Mouse (Mus musculus) yolk sac, embryonic 10.5 days (tissue): ENCODE measurements around the gene Aebp2.

Experiments used
- DNase-seq: peaks from one replicate; pipeline ENCODE4 v3.0.0-alpha.2; 2017; ENCODE audit warnings: low spot score

The Aebp2 gene

GRCm38 (mm10) chr6:140651923-140652322, 29.5 kb downstream of the Aebp2 start:
- DNase-seq: no peak

GRCm38 (mm10) chr6:140655451-140655850, 33.0 kb downstream of the Aebp2 start:
- DNase-seq: no peak

GRCm38 (mm10) chr6:140656991-140657390, 34.5 kb downstream of the Aebp2 start:
- no peak for DNase-seq

- no peak for DNase-seq
Measured at GRCm38 (mm10) chr6:140657920-140658522, 35.6 kb downstream of the Aebp2 start.

GRCm38 (mm10) chr6:140661111-140661510, 38.6 kb downstream of the Aebp2 start:
- DNase-seq: peak; percentile 36

GRCm38 (mm10) chr6:140661777-140662176, 39.3 kb downstream of the Aebp2 start:
- DNase-seq: no peak

- no peak for DNase-seq
Measured at GRCm38 (mm10) chr6:140662290-140662689, 39.8 kb downstream of the Aebp2 start.

- peak; percentile 26 for DNase-seq
Measured at GRCm38 (mm10) chr6:140662697-140663096, 40.2 kb downstream of the Aebp2 start.

- DNase-seq: no peak
Measured at GRCm38 (mm10) chr6:140664611-140665010, 42.1 kb downstream of the Aebp2 start.

GRCm38 (mm10) chr6:140666486-140667240, 44.2 kb downstream of the Aebp2 start:
- no peak for DNase-seq

GRCm38 (mm10) chr6:140667289-140667906, 44.9 kb downstream of the Aebp2 start:
- DNase-seq: no peak

GRCm38 (mm10) chr6:140674414-140674813, 52.0 kb downstream of the Aebp2 start:
- no peak for DNase-seq

GRCm38 (mm10) chr6:140676094-140676493, 53.6 kb downstream of the Aebp2 start:
- DNase-seq: no peak

- DNase-seq: no peak
Measured at GRCm38 (mm10) chr6:140677041-140677440, 54.6 kb downstream of the Aebp2 start.

GRCm38 (mm10) chr6:140677960-140678359, 55.5 kb downstream of the Aebp2 start:
- DNase-seq: no peak

- DNase-seq: no peak
Measured at GRCm38 (mm10) chr6:140678658-140679271, 56.3 kb downstream of the Aebp2 start.

- no peak for DNase-seq
Measured at GRCm38 (mm10) chr6:140680713-140681112, 58.2 kb downstream of the Aebp2 start.

- peak; percentile 50 for DNase-seq
Measured at GRCm38 (mm10) chr6:140682829-140683228, 60.4 kb downstream of the Aebp2 start.

- DNase-seq: no peak
Measured at GRCm38 (mm10) chr6:140684403-140684802, 61.9 kb downstream of the Aebp2 start.

- no peak for DNase-seq
Measured at GRCm38 (mm10) chr6:140689617-140690404, 67.3 kb downstream of the Aebp2 start.

GRCm38 (mm10) chr6:140692160-140692559, 69.7 kb downstream of the Aebp2 start:
- no peak for DNase-seq
